Comparison of ENCODE assay signal across 12 mouse cellular contexts in genomic region chr10:51291412-51292207, GRCm38 (mm10).
DNase-seq lines count a peak whose midpoint lies in the region; ATAC-seq and TF ChIP-seq lines count a peak whose summit lies in the region.
"Had no signal": no experiment of that assay in that cellular context is flagged by ENCODE, and none has a peak within 500 bp of the region (broad histone marks: within the 10 kb centered on the region; RNA-seq: fewer than 3 reads in every experiment).

No protein-coding gene starts in this region.

- no peak overlapping the region for H3K4me3 ChIP-seq in layer of hippocampus, adult 2 months
- no peak overlapping the region for H3K4me3 ChIP-seq in forebrain, postnatal 0 days (ENCODE audit: low read depth, low read length)
- H3K4me3 ChIP-seq in midbrain, postnatal 0 days (ENCODE audit: low read depth, low read length) = no peak overlapping the region
- H3K4me3 ChIP-seq in heart, embryonic 12.5 days = no peak overlapping the region
- H3K4me3 ChIP-seq: myocyte had no signal

- no peak overlapping the region for H3K4me2 ChIP-seq in forebrain, postnatal 0 days (ENCODE audit: low read depth)
- H3K4me2 ChIP-seq in midbrain, postnatal 0 days (ENCODE audit: low read depth, low read length, poor library complexity, severe bottlenecking) = no peak overlapping the region
- H3K4me2 ChIP-seq in heart, embryonic 12.5 days = no peak overlapping the region

- H3K27me3 ChIP-seq in forebrain, postnatal 0 days (ENCODE audit: insufficient read depth, low read length) = no peaks in the 10 kb centered on the region
- no peaks in the 10 kb centered on the region for H3K27me3 ChIP-seq in midbrain, postnatal 0 days (ENCODE audit: insufficient read depth, low read length)
- no peaks in the 10 kb centered on the region for H3K27me3 ChIP-seq in heart, embryonic 12.5 days (replicated peaks)

- no peak for DNase-seq in layer of hippocampus, adult 2 months (ENCODE audit: low spot score in 2 of 2)
- no peak for DNase-seq in layer of hippocampus, adult 18-20 months (ENCODE audit: low spot score in 2 of 2)
- DNase-seq in embryo, embryonic 10 days (ENCODE audit: low spot score) = peak; percentile 56
- DNase-seq in forebrain, postnatal 0 days = peak; percentile 54
- DNase-seq in midbrain, postnatal 0 days (ENCODE audit: low spot score) = peak; percentile 65
- DNase-seq in adipocyte (ENCODE audit: low spot score) = no peak
- DNase-seq in spleen, postnatal 14 days (ENCODE audit: low spot score in 2 of 2) = no peak
- DNase-seq: adrenal gland, adult 2 months; cerebellum, adult 18-20 months had no signal

- 26% methylated on average over 5 of the region's 5 CpGs for WGBS in forebrain, postnatal 0 days
- WGBS in midbrain, postnatal 0 days = 34% methylated on average over 5 of the region's 5 CpGs
- WGBS in heart, embryonic 12.5 days = 48% methylated on average over 5 of the region's 5 CpGs

- no peaks in the 10 kb centered on the region for H3K4me1 ChIP-seq in forebrain, postnatal 0 days (ENCODE audit: insufficient read depth)
- no peaks in the 10 kb centered on the region for H3K4me1 ChIP-seq in midbrain, postnatal 0 days (ENCODE audit: insufficient read depth, low read length)
- no peaks in the 10 kb centered on the region for H3K4me1 ChIP-seq in heart, embryonic 12.5 days (replicated peaks)

- no peaks in the 10 kb centered on the region for H3K9me3 ChIP-seq in forebrain, postnatal 0 days (ENCODE audit: low read length)
- H3K9me3 ChIP-seq in midbrain, postnatal 0 days (ENCODE audit: low read length) = no peaks in the 10 kb centered on the region
- H3K9me3 ChIP-seq in heart, embryonic 12.5 days (replicated peaks) = no peaks in the 10 kb centered on the region

- peak; percentile 68 for TF ChIP-seq CTCF in layer of hippocampus, adult 2 months (conservative IDR thresholded peaks at IDR 0.05)
- TF ChIP-seq CTCF in forebrain, postnatal 0 days (IDR thresholded peaks at IDR 0.05; ENCODE audit: low read depth) = peak; percentile 68
- peak; percentile 88 for TF ChIP-seq CTCF in midbrain, postnatal 0 days (IDR thresholded peaks at IDR 0.05)

- H3K36me3 ChIP-seq in forebrain, postnatal 0 days (ENCODE audit: insufficient read depth) = no peaks in the 10 kb centered on the region
- H3K36me3 ChIP-seq in midbrain, postnatal 0 days (ENCODE audit: insufficient read depth, low read length) = no peaks in the 10 kb centered on the region
- no peaks in the 10 kb centered on the region for H3K36me3 ChIP-seq in heart, embryonic 12.5 days

- no peak overlapping the region for H3K27ac ChIP-seq in layer of hippocampus, adult 2 months
- H3K27ac ChIP-seq in forebrain, postnatal 0 days (ENCODE audit: low read depth, low read length) = no peak overlapping the region
- no peak overlapping the region for H3K27ac ChIP-seq in midbrain, postnatal 0 days (ENCODE audit: low read depth, low read length)
- H3K27ac ChIP-seq in heart, embryonic 12.5 days (ENCODE audit: poor library complexity, severe bottlenecking) = no peak overlapping the region
- H3K27ac ChIP-seq: liver, embryonic 14.5 days had no signal

- ATAC-seq in forebrain, postnatal 0 days = peak; percentile 90
- peak; percentile 89 for ATAC-seq in midbrain, postnatal 0 days (ENCODE audit: low FRiP score)
- no peak for ATAC-seq in heart, embryonic 12.5 days (ENCODE audit: insufficient number of reproducible peaks, low FRiP score)

- H3K9ac ChIP-seq in forebrain, postnatal 0 days = no peak overlapping the region
- no peak overlapping the region for H3K9ac ChIP-seq in midbrain, postnatal 0 days (replicated peaks; ENCODE audit: low read length, poor library complexity, severe bottlenecking)
- H3K9ac ChIP-seq in heart, embryonic 12.5 days = no peak overlapping the region
- H3K9ac ChIP-seq: liver, embryonic 14.5 days had no signal

Comparison
In these comparisons a context has a peak if more than half of its experiments do, and no peak if none do; other contexts are left out.
1. DNase-seq: peak in embryo, embryonic 10 days (single experiment), forebrain, postnatal 0 days (single experiment) and midbrain, postnatal 0 days (single experiment); none in layer of hippocampus, adult 2 months (0 of 2), layer of hippocampus, adult 18-20 months (0 of 2), adipocyte (single experiment) and spleen, postnatal 14 days (0 of 2).
2. Peak in every context shown above with its lines, with median percentiles within 50 percentile points of each other: CTCF ChIP-seq.